Mouse (Mus musculus): ENCODE results near the gene Rlf. TPM values are rescaled to one million over a fixed set of nuclear protein-coding genes. Genes with fewer than 3 reads are reported as not detected.

The Rlf gene
- total RNA-seq (2023; ENCODE audit: inconsistent age): 64.4 to 72.4 TPM (median 67.7 TPM) in 4 replicates

DNA sequence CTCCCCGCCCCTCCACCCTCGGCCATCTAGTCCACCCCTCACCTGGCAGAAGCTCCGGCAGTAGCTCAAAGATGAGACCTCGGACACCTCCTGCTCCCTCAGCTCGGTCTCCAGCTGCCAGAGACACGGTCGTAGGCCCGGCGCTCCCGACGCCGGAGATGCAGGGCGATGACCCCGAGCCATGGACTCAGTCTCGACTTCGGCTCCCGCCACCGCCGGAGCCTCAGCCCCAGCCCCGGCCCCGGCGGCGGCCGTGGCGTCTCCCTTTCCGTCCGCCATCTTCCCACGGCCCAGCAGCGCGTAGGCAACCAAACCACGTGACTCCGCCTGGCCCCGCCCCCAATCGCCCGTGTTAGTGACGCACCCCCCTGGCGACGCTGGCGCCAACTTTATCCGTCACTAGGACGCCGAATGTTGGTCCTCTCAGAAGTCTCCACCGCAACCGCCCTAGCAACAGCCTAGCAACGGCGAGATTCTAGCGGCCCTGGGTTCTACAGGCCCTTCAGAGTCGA is at the start of gene Rlf:
Gene Rlf (minus strand): TSS at position 292 of the 512 bp plus-strand sequence.

DNA sequence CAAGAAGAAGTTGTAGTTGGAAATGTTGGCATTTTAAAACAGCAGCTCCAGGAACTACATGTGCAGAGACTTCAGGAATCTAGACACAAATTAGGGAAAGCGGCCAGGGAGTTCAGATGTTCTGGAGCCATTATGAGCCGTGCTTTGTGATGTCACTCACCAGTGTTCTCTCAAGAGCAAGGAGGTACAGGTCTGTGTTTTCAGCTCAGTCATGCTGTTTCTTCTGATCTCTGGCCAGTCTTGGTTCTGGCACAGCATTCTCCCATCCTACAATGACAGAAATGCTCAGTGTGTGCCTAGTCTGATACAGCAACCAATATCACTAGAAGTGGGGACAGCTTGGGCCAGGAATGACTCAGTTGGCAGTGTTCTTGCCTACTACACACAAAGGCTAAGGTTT is 105.8 kb downstream of the Rlf start, which contains the start of gene Tmco2:
Gene Tmco2 (minus strand): TSS at position 101 of the 400 bp plus-strand sequence.

DNA sequence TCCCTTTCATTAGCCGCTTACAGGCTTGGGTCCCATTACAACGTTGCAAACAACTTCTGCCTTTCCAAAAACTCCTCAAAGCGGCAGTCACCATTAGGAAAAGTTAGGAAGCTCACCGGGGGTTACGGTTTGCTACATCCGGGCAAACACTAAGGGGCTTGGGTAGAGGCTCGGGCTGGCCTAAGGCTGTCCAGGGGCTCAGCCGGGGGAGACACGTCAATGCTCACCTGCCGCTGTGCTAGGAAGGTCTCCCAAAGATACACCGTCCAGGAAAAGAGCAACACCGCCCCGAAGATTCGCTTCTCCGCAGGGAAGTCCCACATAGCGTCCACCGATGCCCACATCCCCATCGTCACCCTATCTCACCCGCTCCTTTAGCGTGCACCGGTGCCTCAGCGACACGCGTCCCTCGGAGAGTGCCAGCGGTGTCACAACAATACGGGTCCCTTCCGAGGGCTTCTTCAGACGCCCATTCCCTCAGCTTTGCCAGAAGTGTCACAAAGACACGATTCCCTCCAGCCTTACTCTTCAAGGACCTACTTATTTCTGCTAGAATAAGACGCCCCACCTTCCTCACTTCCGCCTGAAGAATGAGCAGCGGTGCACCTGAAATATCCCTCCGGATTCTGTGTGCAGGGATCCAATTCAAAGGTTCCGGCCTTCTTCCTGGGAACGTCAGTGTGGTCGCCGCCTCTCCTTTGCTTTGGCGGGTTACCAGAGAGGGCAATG is 117.1 kb downstream of the Rlf start, which contains the start of gene Zmpste24:
Gene Zmpste24 (minus strand): TSS at position 592 of the 729 bp plus-strand sequence.

Other genes starting within 250 kb of the Rlf start
- 368 to 391 TPM (median 374 TPM) in 4 replicates for gene Smap2, start 197.8 kb downstream of the Rlf start, total RNA-seq (2023; ENCODE audit: inconsistent age)
- not detected in 4 replicates for gene Col9a2, start 175.7 kb downstream of the Rlf start, total RNA-seq (2023; ENCODE audit: inconsistent age)
- 27.7 to 30.4 TPM (median 29.3 TPM) in 4 replicates for gene Zmpste24, start 116.8 kb downstream of the Rlf start, total RNA-seq (2023; ENCODE audit: inconsistent age)
- gene Tmco2, start 105.9 kb downstream of the Rlf start, total RNA-seq (2023; ENCODE audit: inconsistent age): 0.83 TPM in 1 of 4 replicates, not detected in the others
- not detected in 4 replicates for gene Gm12888, start 109.8 kb upstream of the Rlf start, total RNA-seq (2023; ENCODE audit: inconsistent age)
- gene Gm12886, start 208.0 kb upstream of the Rlf start, total RNA-seq (2023; ENCODE audit: inconsistent age): not detected in 4 replicates